Mouse (Mus musculus): Measurements from ENCODE around the gene Tdrd12.
"Not testable (repeated sequence)": the region's sequence is repeated elsewhere in the genome, so short reads cannot be mapped to it uniquely, and the experiment has no call there.

Gene Tdrd12

GRCm38 (mm10) chr7:35555224-35556204 lies 18.0 kb upstream of the Tdrd12 start:
- peak; percentile 97 for DNase-seq

GRCm38 (mm10) chr7:35554605-35555175 lies 17.1 kb upstream of the Tdrd12 start:
- no peak for DNase-seq

DNA sequence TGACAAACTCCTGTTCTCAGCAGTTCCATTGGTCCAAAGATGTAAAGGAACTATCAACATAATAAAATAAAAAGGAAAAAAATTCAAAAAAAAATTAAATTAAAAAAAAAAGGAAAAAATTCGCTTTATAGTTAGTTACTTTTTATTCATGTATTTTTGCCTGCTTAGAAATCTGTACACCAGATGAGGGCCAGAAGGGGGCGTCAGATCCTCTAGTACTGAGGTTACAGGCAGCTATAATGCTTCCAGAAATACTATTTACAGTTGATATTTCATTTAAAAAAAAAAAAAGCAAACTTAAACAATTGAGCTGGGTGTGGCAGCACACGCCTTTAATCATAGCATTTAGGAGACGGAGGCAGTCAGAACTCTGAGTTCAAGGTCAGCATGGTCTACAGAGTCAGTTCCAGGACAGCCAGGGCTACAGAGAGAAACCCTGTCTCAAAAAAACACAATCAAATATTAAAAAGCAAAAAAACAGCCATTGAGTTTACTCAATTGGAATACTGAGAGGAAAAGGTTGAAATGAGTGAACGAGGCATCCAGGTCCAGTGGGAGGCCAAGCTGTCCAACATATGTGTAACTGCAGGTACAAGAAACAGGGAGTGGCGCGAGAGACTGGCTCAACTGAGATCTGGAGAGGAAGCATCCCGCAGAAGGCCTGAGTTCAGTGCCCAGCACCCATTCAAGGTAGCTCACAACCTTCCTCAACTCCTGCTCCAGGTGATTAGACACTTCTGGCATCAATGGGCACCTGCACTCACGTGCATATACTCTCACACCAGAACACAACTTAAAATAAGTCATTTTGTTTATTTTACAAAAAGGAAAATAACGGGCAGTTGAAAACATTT lies 16.4 kb upstream of the Tdrd12 start:
- peak; percentile 66 for DNase-seq

DNA sequence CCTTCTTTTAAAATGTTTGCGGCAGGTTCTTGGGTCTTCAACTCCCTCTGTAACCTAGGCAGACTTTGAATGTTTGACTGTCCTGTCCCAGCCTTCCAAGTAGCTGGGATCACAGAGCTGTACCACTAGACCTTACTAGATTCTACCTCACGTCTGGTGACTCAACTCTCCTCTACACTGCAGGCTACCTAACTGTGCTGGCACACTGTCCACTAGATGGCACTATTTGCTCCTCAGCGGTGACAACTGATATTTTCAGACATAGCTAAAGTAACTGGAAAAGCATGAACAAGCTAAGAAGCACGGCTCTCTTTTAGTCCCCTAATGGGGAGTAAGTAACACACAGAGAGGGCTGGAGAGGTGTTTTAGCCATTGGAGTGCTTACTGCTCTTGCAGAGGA lies 8.3 kb upstream of the Tdrd12 start:
- peak; percentile 87 for DNase-seq

GRCm38 (mm10) chr7:35535750-35536512 lies 1.6 kb downstream of the Tdrd12 start:
- DNase-seq, result no peak

DNA sequence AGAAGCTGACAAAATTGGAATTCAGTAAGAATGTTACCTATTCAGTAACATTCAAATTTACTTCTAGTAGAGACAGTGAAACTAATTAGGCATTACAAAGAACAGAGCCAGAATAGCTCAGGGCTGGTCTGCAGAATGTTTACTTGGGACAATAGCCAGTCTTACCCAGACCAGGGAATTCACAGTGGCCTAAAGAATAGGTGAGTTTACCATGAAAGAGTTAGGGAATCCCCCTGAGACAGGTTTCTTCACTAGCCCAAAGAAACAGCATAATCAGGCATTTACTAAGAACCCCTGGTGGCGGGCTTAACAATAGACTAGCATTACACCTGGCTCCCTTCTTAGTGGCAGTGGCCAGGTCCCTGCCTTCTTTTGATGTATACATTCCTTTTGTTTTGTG lies 7.0 kb downstream of the Tdrd12 start:
- not testable (repeated sequence) for DNase-seq

GRCm38 (mm10) chr7:35530026-35530425 lies 7.5 kb downstream of the Tdrd12 start:
- DNase-seq, result no peak

DNA sequence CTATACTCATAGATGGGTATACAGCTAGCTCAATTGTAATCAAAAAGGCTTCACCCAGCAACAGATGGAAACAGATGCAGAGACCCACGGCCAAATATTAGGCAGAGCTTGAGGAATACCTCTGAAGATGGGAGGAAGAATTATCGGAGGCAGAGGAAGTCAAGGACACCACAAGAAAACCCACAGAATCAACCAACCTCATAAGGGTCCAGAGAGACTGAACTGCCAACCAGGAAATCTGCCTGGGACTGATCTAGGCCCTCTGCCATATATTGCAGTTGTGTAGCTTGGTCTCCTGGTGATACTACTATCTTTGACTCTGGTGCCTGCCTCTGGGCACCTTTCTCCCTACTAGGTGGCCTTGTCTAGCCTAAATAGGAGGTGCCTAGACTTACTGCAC lies 10.8 kb downstream of the Tdrd12 start:
- DNase-seq, result no peak

GRCm38 (mm10) chr7:35501995-35502394 lies 35.5 kb downstream of the Tdrd12 start:
- DNase-seq, result peak; percentile 17

DNA sequence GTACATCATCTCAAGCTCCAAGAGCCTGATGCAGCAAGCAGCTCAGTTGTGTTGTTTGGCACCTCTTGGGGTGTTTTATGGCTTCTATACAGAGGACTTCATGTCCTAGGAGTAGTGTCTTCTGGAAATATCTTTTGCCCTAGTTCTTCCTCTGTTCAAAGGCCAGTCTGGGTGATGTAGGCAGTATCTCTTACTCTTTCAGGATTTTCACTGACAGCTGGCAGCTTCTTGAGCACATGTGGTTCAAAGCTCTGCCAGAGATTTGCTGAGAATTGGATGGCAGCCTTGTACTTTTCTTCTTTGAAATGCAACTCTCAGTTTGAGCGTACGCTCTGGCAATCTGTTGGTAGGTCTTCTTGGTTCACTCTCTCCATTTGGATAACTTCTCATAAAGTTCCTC lies 40.0 kb downstream of the Tdrd12 start:
- DNase-seq, result no peak

GRCm38 (mm10) chr7:35491005-35491404 lies 46.5 kb downstream of the Tdrd12 start:
- DNase-seq, result no peak

DNA sequence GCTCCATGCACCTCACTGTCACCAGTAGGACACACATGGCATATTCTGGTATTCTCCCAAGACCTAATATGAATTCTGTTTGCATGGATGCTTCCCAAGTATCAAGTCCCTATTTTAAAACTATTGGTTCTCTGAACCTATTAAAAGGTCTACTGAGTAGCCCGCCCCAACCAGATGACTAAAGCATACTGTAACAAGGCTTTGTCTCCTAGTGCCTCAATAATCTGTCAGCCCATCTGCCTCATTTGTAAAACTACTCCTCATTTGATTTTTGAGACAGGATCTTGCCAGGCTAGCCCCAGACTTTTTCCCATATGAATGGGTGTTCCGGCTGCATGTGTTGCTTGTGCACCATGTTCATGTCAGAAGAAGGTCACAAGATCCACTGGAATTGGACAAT lies 47.4 kb downstream of the Tdrd12 start:
- DNase-seq, result no peak

DNA sequence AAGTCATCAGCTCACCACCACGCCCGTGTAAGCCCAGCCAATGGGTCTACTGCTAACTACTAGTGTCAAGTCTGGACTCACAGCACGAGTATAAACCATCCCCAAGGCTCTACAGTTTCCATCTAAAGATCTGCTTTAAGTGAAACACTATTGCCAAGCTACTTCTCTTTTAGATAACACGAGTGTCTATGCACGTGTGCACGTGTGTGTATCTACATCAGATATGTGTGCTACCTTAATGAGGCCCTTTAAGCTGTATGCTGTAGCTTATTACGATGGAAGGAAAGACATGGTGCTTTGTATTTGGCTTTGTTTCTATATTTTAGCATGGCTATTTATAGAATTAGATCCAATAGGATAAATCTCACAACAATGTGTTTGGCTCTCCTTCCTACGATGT lies 51.0 kb downstream of the Tdrd12 start:
- no peak for DNase-seq

DNA sequence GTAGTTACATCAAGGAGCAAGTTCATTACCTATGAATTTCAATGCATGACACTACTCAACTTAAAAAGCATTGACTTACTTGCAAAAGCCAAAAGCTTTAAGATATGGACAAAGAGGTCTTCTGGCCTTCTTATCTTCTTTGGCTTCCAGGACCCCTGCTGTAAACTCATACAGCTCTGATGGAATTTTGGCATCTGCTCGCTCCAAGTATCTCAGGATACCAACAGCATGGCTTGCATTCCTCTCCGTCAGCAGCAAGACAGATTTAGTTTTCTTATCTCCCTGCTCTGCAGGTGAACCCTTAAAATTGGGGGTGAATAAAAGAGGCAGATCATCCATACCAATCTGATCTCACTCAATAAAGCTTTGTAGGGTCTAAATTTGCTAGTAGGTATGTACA lies 52.4 kb downstream of the Tdrd12 start:
- no peak for DNase-seq

DNA sequence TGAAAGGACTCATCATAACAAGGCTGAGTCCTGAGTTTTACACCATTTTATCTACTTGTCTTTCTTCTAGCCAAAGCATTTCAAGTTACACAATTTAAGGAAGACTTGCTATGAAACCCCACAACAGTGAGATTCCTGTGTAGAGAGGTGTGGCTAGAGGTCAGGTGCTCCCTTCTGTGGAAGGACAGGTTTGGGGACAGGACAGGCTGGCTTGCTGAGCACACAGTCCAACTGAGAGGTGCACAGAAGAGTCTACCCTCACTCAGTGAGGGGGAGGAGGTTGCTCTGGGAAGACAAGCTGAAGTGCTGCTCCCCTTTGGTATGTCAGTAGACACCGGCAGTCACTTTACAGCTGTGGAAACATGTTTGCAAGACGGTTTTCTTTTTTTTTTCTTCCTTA lies 61.1 kb downstream of the Tdrd12 start:
- no peak for DNase-seq

GRCm38 (mm10) chr7:35470794-35471193 lies 66.8 kb downstream of the Tdrd12 start:
- DNase-seq, result peak; percentile 25

DNA sequence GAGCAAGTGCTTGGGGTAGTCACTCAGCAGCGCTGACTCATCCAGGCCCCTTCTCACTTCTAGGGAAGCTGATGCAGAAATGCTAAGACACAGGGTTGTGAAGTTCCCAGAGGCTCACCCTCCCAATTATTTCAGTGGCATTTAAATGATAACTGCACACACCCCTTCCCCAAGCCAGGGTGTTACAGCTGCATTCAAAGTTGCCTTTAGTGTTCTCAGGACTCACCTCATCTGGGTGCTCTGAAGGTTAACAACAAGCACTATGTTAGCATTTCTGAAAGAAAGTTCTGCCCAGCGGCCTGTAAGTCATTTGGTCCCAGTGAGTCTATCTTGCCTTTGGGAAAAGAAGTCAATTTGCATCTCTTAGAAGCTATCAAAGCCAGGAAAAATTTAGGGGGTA lies 69.7 kb downstream of the Tdrd12 start:
- no peak for DNase-seq

GRCm38 (mm10) chr7:35465027-35465426 lies 72.5 kb downstream of the Tdrd12 start:
- no peak for DNase-seq

GRCm38 (mm10) chr7:35460971-35461370 lies 76.6 kb downstream of the Tdrd12 start:
- DNase-seq, result no peak

GRCm38 (mm10) chr7:35456091-35456814 lies 81.3 kb downstream of the Tdrd12 start:
- DNase-seq, result peak; percentile 52

DNA sequence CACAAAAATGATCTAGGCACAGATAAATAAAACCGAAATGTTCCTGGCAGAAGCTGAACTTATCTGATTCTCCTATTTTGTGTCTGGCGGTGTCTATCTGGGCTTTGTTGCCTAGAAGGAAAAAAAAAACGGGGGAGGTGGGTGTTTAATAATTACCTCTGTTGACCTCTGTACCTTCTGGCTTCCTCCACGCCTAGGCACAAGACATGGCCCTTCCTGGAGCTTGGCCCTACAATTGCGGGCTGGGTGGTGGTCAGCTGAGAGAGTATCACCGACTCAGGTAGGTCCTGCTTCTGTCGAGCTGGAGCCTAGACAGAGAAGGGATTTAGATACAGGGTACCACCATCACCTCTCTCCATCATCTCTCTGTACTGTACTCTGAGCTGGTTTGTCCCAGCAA lies 88.7 kb downstream of the Tdrd12 start:
- peak; percentile 85 for DNase-seq
